Mouse (Mus musculus) kidney, embryonic 15.5 days (tissue): Measurements from ENCODE around the gene Pgap3. TPM values are rescaled to one million over a fixed set of nuclear protein-coding genes. Genes with fewer than 3 reads are reported as not detected.

ENCODE experiments used
- ATAC-seq: fragments of 200-750 bp; cut with Nextera tagmentation; replicated peaks from 2 replicates; pipeline ENCODE4 v1.8.0; 2017; ENCODE audit warnings: moderate TSS enrichment; ENCODE audit not compliant: low FRiP score
- H3K27ac ChIP-seq: fragments of 300-500 bp; sonication (generic); 2 replicates; pipeline ENCODE4 v1.5.1; 2015; ENCODE audit warnings: mild to moderate bottlenecking, inconsistent platforms
- H3K27me3 ChIP-seq: fragments of 300-500 bp; sonication (generic); 2 replicates; pipeline ENCODE4 v1.6.1; 2015; ENCODE audit warnings: inconsistent platforms
- H3K36me3 ChIP-seq: fragments of 300-500 bp; sonication (generic); 2 replicates; pipeline ENCODE4 v1.6.1; 2015; ENCODE audit warnings: inconsistent platforms
- H3K4me1 ChIP-seq: fragments of 300-500 bp; sonication (generic); 2 replicates; pipeline ENCODE4 v1.6.1; 2015; ENCODE audit warnings: inconsistent platforms
- H3K4me2 ChIP-seq: fragments of 300-500 bp; sonication (generic); 2 replicates; pipeline ENCODE4 v1.6.1; 2015; ENCODE audit warnings: moderate library complexity, mild to moderate bottlenecking, inconsistent platforms
- H3K4me3 ChIP-seq: fragments of 300-500 bp; sonication (generic); replicated peaks from 2 replicates; pipeline ENCODE4 v1.5.1; 2015; ENCODE audit warnings: mild to moderate bottlenecking, inconsistent platforms
- H3K9ac ChIP-seq: fragments of 300-500 bp; sonication (generic); 2 replicates; pipeline ENCODE4 v1.6.1; 2015; ENCODE audit warnings: mild to moderate bottlenecking, inconsistent platforms
- H3K9me3 ChIP-seq: fragments of 300-500 bp; sonication (generic); replicated peaks from 2 replicates; pipeline ENCODE4 v1.6.1; 2016; ENCODE audit warnings: inconsistent platforms
- WGBS: fragments of 180-500 bp; shearing (Covaris S2); methylation state at CpG from one replicate; pipeline ENCODE4 v1.1.7; 2015; ENCODE audit warnings: mixed read lengths; 5-methylcytosine and 5-hydroxymethylcytosine counted together
- polyA plus RNA-seq: library from polyadenylated mRNA; unstranded; fragments of >200 nt; fragmentation: Nextera tagmentation; extraction: Ambion mirVana; gene quantifications from 2 replicates; pipeline ENCODE4 v1.2.1, GENCODE M21; 2015

Gene Pgap3
- polyA plus RNA-seq, 1 experiment from 2014 or later, result 16.9 TPM

- Histone ChIP-seq H3K4me2 (peak overlapping the region; percentile 52), H3K27me3 (peaks cover 5% of the 10 kb centered on the region), H3K27ac (peak overlapping the region; percentile 90), H3K4me1 (peaks cover 42% of the 10 kb centered on the region), H3K9ac (no peak overlapping the region), H3K9me3 (no peaks in the 10 kb centered on the region), H3K4me3 (peak overlapping the region; percentile 19), H3K36me3 (no peaks in the 10 kb centered on the region)
- WGBS, result 31% methylated on average over 8 of the region's 8 CpGs
- peak; percentile 52 for ATAC-seq
These were observed 8.6 kb upstream of the Pgap3 start for GRCm38 (mm10) chr11:98408872-98409271.

DNA sequence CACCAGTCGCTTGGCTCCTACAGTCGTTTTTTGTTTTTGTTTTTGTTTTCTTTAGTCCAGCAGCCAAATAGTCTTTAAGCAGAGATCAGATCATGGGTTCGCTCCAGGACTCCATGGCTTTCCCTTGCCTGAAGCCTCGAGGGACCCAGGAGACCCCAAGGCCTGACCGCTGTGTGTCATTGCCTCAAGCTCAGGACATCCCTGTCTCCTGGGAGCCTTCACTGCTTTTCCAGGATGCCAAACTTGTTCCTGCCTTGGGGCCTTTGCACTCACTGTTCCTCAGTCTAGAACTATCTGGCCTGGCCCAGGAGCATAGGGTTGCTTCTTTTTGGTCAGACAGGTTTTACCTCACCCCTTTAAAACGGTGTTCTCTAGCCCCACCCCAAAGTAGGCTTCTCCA, 6.3 kb upstream of the Pgap3 start:
- H3K27ac ChIP-seq, result no peak overlapping the region
- WGBS, result 67% methylated on average over 6 of the region's 6 CpGs
- no peaks in the 10 kb centered on the region for H3K36me3 ChIP-seq
- H3K4me3 ChIP-seq, result no peak overlapping the region
- ATAC-seq, result no peak
- H3K4me2 ChIP-seq, result no peak overlapping the region
- peaks cover 5% of the 10 kb centered on the region for H3K27me3 ChIP-seq
- H3K9me3 ChIP-seq, result no peaks in the 10 kb centered on the region
- H3K4me1 ChIP-seq, result peaks cover 27% of the 10 kb centered on the region
- no peak overlapping the region for H3K9ac ChIP-seq

DNA sequence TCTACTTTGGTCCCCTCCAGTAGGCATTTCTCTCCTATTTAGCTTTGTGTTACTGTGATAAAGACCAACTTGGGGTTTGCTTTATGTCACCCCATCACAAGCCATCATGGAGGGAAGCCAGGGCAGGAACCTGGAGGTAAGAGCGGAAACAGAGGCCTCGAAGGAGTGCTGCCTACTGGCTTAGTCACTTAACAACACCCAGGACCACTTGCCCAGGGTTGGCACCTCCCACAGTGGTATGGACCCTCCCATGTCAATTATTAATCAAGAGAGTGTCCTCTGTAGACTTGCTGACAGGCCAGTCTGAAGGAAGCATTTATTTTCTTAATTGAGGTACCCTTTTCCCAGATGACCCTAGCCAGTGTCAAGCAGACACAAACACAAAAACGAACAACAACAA, 526 bp upstream of the Pgap3 start:
- peak overlapping the region; percentile 73 for H3K9ac ChIP-seq
- peak; percentile 63 for ATAC-seq
- H3K4me1 ChIP-seq, result peaks cover 18% of the 10 kb centered on the region
- 52% methylated on average over 3 of the region's 3 CpGs for WGBS
- H3K4me3 ChIP-seq, result peak overlapping the region; percentile 81
- H3K36me3 ChIP-seq, result 0 out of 2 replicates have a peak, but pooled peaks cover 6% of the 10 kb centered on the region
- peak overlapping the region; percentile 87 for H3K4me2 ChIP-seq
- H3K27ac ChIP-seq, result peak overlapping the region; percentile 100
- no peaks in the 10 kb centered on the region for H3K27me3 ChIP-seq
- H3K9me3 ChIP-seq, result no peaks in the 10 kb centered on the region

GRCm38 (mm10) chr11:98397946-98398345, 2.3 kb downstream of the Pgap3 start:
- WGBS, result 94% methylated on average over 7 of the region's 7 CpGs
- 0 out of 2 replicates have a peak, but pooled peaks cover 6% of the 10 kb centered on the region for H3K36me3 ChIP-seq
- no peak overlapping the region for H3K4me2 ChIP-seq
- no peak for ATAC-seq
- H3K9me3 ChIP-seq, result no peaks in the 10 kb centered on the region
- no peak overlapping the region for H3K27ac ChIP-seq
- no peak overlapping the region for H3K9ac ChIP-seq
- H3K4me1 ChIP-seq, result peaks cover 43% of the 10 kb centered on the region
- H3K27me3 ChIP-seq, result no peaks in the 10 kb centered on the region
- no peak overlapping the region for H3K4me3 ChIP-seq

- ATAC-seq, result no peak
- WGBS, result 40% methylated on average over 4 of the region's 4 CpGs
These were observed 5.2 kb downstream of the Pgap3 start for GRCm38 (mm10) chr11:98395041-98395440.

GRCm38 (mm10) chr11:98394301-98394700, 6.0 kb downstream of the Pgap3 start:
- H3K4me3 ChIP-seq, result no peak overlapping the region
- no peak for ATAC-seq
- 0 out of 2 replicates have a peak, but pooled peaks cover 6% of the 10 kb centered on the region for H3K36me3 ChIP-seq
- peaks cover 17% of the 10 kb centered on the region for H3K27me3 ChIP-seq
- H3K4me2 ChIP-seq, result no peak overlapping the region
- 28% methylated on average over 6 of the region's 6 CpGs for WGBS
- peaks cover 47% of the 10 kb centered on the region for H3K4me1 ChIP-seq
- H3K9ac ChIP-seq, result no peak overlapping the region
- H3K9me3 ChIP-seq, result no peaks in the 10 kb centered on the region
- peak overlapping the region; percentile 46 for H3K27ac ChIP-seq

More at GRCm38 (mm10) chr11:98395041-98395440, 5.2 kb downstream of the Pgap3 start:
- H3K9me3 ChIP-seq, result no peaks in the 10 kb centered on the region
- H3K4me2 ChIP-seq, result no peak overlapping the region
- H3K4me3 ChIP-seq, result no peak overlapping the region
- peaks cover 50% of the 10 kb centered on the region for H3K4me1 ChIP-seq
- H3K27ac ChIP-seq, result peak overlapping the region; percentile 46
- no peak overlapping the region for H3K9ac ChIP-seq
- H3K36me3 ChIP-seq, result 0 out of 2 replicates have a peak, but pooled peaks cover 6% of the 10 kb centered on the region
- H3K27me3 ChIP-seq, result peaks cover 13% of the 10 kb centered on the region

DNA sequence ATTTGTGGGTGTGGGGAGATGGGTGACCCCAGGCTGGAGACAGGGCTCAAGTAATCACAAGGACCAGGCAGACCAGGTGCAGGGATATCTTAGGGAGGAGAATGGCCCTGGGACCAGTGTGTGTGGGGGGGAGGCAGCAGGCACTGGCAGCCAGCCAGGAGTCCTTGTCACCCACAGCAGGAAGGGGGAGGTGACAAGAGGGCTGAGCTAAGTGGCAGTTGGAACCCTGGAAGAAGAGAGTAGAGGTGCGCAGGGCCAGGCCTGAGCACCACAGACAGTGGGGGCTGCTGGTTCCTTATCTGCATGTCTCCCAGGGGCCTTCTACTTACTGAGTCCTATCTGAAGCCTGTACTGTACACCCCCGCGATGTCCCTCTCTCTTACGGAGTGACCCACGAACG, 7.0 kb downstream of the Pgap3 start:
- Histone ChIP-seq H3K4me2 (no peak overlapping the region), H3K9ac (no peak overlapping the region), H3K36me3 (0 out of 2 replicates have a peak, but pooled peaks cover 6% of the 10 kb centered on the region), H3K9me3 (no peaks in the 10 kb centered on the region), H3K27ac (peak overlapping the region; percentile 46), H3K4me3 (no peak overlapping the region), H3K27me3 (peaks cover 17% of the 10 kb centered on the region), H3K4me1 (peaks cover 56% of the 10 kb centered on the region)
- peak; percentile 27; the same call in 1 of the 2 replicates for ATAC-seq
- whole genome bisulfite sequencing, result 65% methylated on average over 6 of the region's 6 CpGs

- Histone ChIP-seq H3K36me3 (0 out of 2 replicates have a peak, but pooled peaks cover 3% of the 10 kb centered on the region), H3K9me3 (no peaks in the 10 kb centered on the region), H3K27me3 (peaks cover 23% of the 10 kb centered on the region), H3K4me1 (peaks cover 62% of the 10 kb centered on the region), H3K27ac (peak overlapping the region; percentile 46), H3K9ac (no peak overlapping the region), H3K4me2 (0 out of 2 replicates have a peak overlapping the region, but pooled peaks have one; percentile 1), H3K4me3 (no peak overlapping the region)
- 51% methylated on average over 4 of the region's 4 CpGs for WGBS
- 0 out of 2 replicates have a peak, but pooled peaks have one; percentile 17 for ATAC-seq
These were observed 7.6 kb downstream of the Pgap3 start for GRCm38 (mm10) chr11:98392645-98393044.

- Histone ChIP-seq H3K27me3 (peaks cover 29% of the 10 kb centered on the region), H3K4me2 (0 out of 2 replicates have a peak overlapping the region, but pooled peaks have one; percentile 1), H3K27ac (peak overlapping the region; percentile 46), H3K36me3 (no peaks in the 10 kb centered on the region), H3K9me3 (no peaks in the 10 kb centered on the region), H3K4me3 (no peak overlapping the region), H3K9ac (no peak overlapping the region), H3K4me1 (peaks cover 68% of the 10 kb centered on the region)
- 10% methylated on average over 6 of the region's 8 CpGs for WGBS
- ATAC-seq, result no peak; the same call in 1 of the 2 replicates
These were observed 8.3 kb downstream of the Pgap3 start for GRCm38 (mm10) chr11:98392034-98392433.

DNA sequence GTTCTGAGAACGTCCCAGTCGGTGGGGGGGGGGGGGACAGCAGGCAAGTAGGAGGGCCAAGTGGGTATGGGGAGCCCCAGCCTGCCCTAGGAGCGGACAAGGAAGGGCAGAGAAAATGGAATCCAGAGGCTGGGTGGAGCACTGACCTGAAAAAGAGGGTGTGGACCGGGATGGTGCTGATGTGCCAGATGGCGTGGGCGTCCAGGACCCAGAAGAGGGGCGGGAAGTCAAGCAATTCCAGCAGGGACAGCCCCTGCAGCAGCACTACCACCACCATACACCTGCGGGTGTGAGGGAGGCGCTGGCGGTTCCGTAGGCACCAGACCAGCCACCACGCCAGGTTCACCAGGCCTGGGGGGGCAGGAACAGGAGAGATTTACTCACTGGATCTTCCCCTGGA, 10.1 kb downstream of the Pgap3 start:
- Histone ChIP-seq H3K36me3 (no peaks in the 10 kb centered on the region), H3K9me3 (no peaks in the 10 kb centered on the region), H3K27ac (no peak overlapping the region), H3K9ac (no peak overlapping the region), H3K4me1 (peaks cover 81% of the 10 kb centered on the region), H3K27me3 (peaks cover 48% of the 10 kb centered on the region), H3K4me3 (no peak overlapping the region), H3K4me2 (no peak overlapping the region)
- 77% methylated on average over 12 of the region's 12 CpGs for WGBS
- ATAC-seq, result no peak

DNA sequence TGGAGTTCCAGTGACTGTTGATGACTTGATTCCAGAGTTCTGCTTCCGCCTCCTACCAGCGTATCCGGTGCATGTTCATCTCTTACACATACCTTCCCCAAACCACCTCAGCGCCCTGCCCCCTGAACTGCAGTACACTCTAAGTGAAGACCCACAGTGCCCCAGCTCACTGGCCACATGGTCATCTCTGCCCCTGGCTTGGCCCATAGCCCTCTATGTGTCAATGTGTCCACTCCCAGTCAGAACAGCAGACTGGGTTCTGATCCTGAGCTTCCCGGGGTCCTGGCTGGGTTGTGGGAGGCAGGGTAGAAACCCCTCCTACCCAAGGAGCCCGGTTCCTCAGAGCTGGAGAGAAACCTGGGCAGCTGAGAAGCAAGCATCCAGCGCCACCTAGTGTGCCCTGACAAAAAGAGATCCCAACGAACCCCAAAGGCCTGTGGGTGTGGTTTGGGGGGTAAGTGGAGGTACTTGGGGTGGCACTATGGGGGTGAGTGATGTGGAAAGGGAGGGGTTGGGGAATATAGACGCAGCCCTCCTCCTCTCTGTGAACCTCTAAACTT, 11.0 kb downstream of the Pgap3 start:
- Histone ChIP-seq H3K4me3 (no peak overlapping the region), H3K27me3 (peaks cover 57% of the 10 kb centered on the region), H3K4me2 (no peak overlapping the region), H3K9ac (no peak overlapping the region), H3K36me3 (no peaks in the 10 kb centered on the region), H3K4me1 (peaks cover 79% of the 10 kb centered on the region), H3K9me3 (no peaks in the 10 kb centered on the region), H3K27ac (no peak overlapping the region)
- WGBS, result 21% methylated on average over 9 of the region's 9 CpGs
- ATAC-seq, result no peak

- peak overlapping the region; percentile 2; the same call in 1 of the 2 replicates for H3K9ac ChIP-seq
- H3K27me3 ChIP-seq, result peaks cover 67% of the 10 kb centered on the region
- no peak overlapping the region for H3K4me2 ChIP-seq
- H3K9me3 ChIP-seq, result no peaks in the 10 kb centered on the region
- H3K4me3 ChIP-seq, result no peak overlapping the region
- 59% methylated on average over 10 of the region's 10 CpGs for WGBS
- peaks cover 79% of the 10 kb centered on the region for H3K4me1 ChIP-seq
- H3K27ac ChIP-seq, result no peak overlapping the region
- H3K36me3 ChIP-seq, result no peaks in the 10 kb centered on the region
- no peak for ATAC-seq
These were observed 12.0 kb downstream of the Pgap3 start for GRCm38 (mm10) chr11:98388282-98388681.
